Mouse (Mus musculus) E14TG2a.4 (cell line): Measurements from ENCODE around the gene Cep57.
"Not testable (repeated sequence)": the region's sequence is repeated elsewhere in the genome, so short reads cannot be mapped to it uniquely, and the experiment has no call there.

Experiments used
- H3K27me3 ChIP-seq: 2 replicates; pipeline ENCODE4 v1.6.1; 2014; ENCODE audit warnings: low read length, control low read depth; ENCODE audit not compliant: insufficient read depth
- H3K36me3 ChIP-seq: 2 replicates; pipeline ENCODE4 v1.6.1; 2014; ENCODE audit warnings: low read length, control low read depth; ENCODE audit not compliant: insufficient read depth
- H3K4me1 ChIP-seq: replicated peaks from 2 replicates; pipeline ENCODE4 v1.6.1; 2014; ENCODE audit warnings: low read depth, low read length, control low read depth
- H3K4me3 ChIP-seq: replicated peaks from 2 replicates; pipeline ENCODE4 v1.5.1; 2014; ENCODE audit warnings: mild to moderate bottlenecking, low read length
- H3K9me3 ChIP-seq: 2 replicates; pipeline ENCODE4 v1.6.1; 2014; ENCODE audit warnings: low read length, control low read depth
- CTCF ChIP-seq: conservative IDR thresholded peaks from 2 replicates; pipeline ENCODE4 v1.5.1; 2014; ENCODE audit warnings: low read length
- NANOG ChIP-seq: IDR thresholded peaks from 2 replicates; pipeline ENCODE4 v1.6.1; 2014; ENCODE audit warnings: borderline replicate concordance, low read length, mixed read lengths
- POU5F1 ChIP-seq: IDR thresholded peaks from 2 replicates; pipeline ENCODE4 v1.6.1; 2014; ENCODE audit warnings: low read length, borderline replicate concordance

Cep57 gene

DNA sequence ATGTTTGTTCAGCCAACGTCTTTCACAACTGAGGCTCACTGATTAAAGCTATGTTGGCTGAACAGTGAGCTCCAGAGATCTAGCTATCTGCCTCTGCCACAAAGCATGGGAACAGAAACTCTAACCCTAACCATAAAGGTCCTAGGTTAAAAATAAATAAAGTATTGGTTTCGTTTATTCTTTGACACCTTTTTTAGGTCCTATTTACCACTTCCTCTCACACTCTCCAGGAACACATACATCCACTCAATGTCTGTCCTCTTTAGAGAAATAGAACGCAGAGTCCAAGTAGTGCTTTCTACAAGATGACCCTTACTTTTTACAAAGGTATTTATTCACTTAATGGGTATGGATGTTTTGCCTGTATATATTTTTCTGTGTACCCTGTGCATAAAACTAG lies 6.1 kb downstream of the Cep57 start:
- Histone ChIP-seq H3K36me3 (peaks cover 88% of the 10 kb centered on the region), H3K9me3 (no peaks in the 10 kb centered on the region), H3K4me1 (peaks cover 33% of the 10 kb centered on the region), H3K27me3 (no peaks in the 10 kb centered on the region), H3K4me3 (no peak overlapping the region)
- TF ChIP-seq POU5F1 (no peak), NANOG (no peak), CTCF (no peak)

DNA sequence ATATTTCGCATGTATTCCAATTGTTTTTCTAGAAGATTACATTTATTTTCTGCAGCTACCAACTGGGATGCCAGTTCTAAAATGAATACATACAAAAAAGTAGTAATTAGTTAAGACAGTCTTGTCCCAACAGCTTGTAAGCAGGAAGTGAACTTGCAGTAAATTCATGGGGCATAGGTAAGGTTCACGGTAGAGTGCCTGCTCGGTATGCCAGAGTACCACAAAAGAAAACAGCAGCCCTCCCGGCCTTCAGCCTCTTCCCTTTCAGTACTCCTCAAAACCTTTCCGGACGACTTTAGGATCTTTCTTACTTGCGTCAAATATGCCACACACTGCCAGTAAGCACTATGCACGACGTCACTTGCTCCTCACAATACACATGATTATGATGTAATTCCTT lies 8.5 kb downstream of the Cep57 start:
- no peak for TF ChIP-seq CTCF
- TF ChIP-seq NANOG = no peak
- TF ChIP-seq POU5F1 = no peak
- no peaks in the 10 kb centered on the region for H3K27me3 ChIP-seq
- H3K4me1 ChIP-seq = peaks cover 11% of the 10 kb centered on the region
- no peak overlapping the region for H3K4me3 ChIP-seq
- H3K36me3 ChIP-seq = peaks cover 94% of the 10 kb centered on the region
- no peaks in the 10 kb centered on the region for H3K9me3 ChIP-seq

DNA sequence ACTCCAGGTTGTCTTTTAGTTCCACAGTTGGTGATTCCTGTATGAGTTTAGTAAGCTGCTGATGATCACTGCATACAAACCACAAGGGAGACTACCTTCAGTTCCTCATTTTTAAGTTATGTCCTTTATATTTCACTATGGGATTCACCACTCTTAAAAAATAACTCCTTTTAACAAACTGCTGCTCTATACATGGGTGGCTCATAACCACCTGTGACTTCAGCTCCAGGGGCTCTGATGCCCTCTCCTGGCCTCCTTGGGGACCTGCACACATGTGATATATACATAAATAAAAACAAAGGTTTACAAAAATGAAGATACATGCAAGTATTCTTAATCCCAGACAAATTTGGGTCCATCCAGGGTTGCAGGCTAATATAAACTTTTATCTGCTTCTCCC lies 17.0 kb downstream of the Cep57 start:
- H3K4me1 ChIP-seq = no peaks in the 10 kb centered on the region
- no peaks in the 10 kb centered on the region for H3K27me3 ChIP-seq
- peaks cover 98% of the 10 kb centered on the region for H3K36me3 ChIP-seq
- no peak overlapping the region for H3K4me3 ChIP-seq
- TF ChIP-seq CTCF (peak; percentile 45), POU5F1 (no peak)
- no peaks in the 10 kb centered on the region for H3K9me3 ChIP-seq

GRCm38 (mm10) chr9:13807657-13808056 lies 19.2 kb downstream of the Cep57 start:
- TF ChIP-seq CTCF (no peak), NANOG (no peak), POU5F1 (no peak)
- Histone ChIP-seq H3K4me3 (no peak overlapping the region), H3K27me3 (no peaks in the 10 kb centered on the region), H3K4me1 (no peaks in the 10 kb centered on the region), H3K9me3 (no peaks in the 10 kb centered on the region), H3K36me3 (peaks cover 97% of the 10 kb centered on the region)

DNA sequence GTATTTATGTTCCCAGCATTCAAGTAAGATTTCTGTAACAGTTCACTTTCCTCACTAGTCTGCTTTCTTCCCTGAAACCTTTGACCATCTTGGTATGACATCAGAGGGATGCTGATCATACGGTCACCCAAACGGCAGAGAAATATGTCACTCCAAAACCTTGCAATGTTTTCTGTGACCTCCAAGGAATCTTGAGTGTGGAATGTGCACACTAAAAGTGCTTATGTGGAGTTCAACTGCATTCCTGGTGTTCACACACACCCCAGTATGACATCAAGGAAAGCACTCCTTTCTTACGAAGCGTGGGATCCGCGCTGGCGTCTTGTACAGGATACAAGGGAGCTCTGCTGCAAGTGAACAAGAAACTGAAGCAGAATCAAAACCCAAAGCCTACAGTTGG lies 20.1 kb downstream of the Cep57 start:
- peaks cover 95% of the 10 kb centered on the region for H3K36me3 ChIP-seq
- no peaks in the 10 kb centered on the region for H3K4me1 ChIP-seq
- no peak for TF ChIP-seq NANOG
- no peak for TF ChIP-seq CTCF
- no peak for TF ChIP-seq POU5F1
- no peaks in the 10 kb centered on the region for H3K9me3 ChIP-seq
- no peaks in the 10 kb centered on the region for H3K27me3 ChIP-seq
- H3K4me3 ChIP-seq = no peak overlapping the region

DNA sequence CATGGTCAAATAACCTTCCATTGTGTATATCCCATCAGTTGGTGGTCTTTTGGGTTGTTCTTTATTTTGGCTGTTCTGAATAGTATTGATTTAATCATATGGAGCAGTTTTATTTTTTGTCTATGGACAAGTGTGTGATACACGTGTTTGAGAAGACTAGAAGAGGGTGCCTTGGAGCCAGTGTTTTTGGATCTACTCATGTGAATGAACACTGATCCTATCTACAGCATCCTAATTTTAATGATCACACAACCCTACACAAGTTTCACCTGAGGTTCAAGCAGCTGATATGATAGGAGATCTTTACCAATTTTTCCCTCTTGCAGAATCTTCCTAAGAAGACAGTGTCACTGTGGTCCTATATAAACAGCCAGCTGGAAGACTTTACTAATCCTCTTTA lies 22.4 kb downstream of the Cep57 start:
- no peaks in the 10 kb centered on the region for H3K27me3 ChIP-seq
- H3K36me3 ChIP-seq = peaks cover 88% of the 10 kb centered on the region
- H3K4me3 ChIP-seq = no peak overlapping the region
- no peaks in the 10 kb centered on the region for H3K4me1 ChIP-seq
- H3K9me3 ChIP-seq = no peaks in the 10 kb centered on the region
- TF ChIP-seq NANOG (no peak), CTCF (no peak), POU5F1 (no peak)

GRCm38 (mm10) chr9:13794756-13795155 lies 32.2 kb downstream of the Cep57 start:
- no peaks in the 10 kb centered on the region for H3K9me3 ChIP-seq
- no peak for TF ChIP-seq CTCF
- no peak for TF ChIP-seq POU5F1
- TF ChIP-seq NANOG = no peak
- no peak overlapping the region for H3K4me3 ChIP-seq
- no peaks in the 10 kb centered on the region for H3K27me3 ChIP-seq
- 0 out of 2 replicates have a peak, but pooled peaks cover 4% of the 10 kb centered on the region for H3K4me1 ChIP-seq
- H3K36me3 ChIP-seq = peaks cover 69% of the 10 kb centered on the region

DNA sequence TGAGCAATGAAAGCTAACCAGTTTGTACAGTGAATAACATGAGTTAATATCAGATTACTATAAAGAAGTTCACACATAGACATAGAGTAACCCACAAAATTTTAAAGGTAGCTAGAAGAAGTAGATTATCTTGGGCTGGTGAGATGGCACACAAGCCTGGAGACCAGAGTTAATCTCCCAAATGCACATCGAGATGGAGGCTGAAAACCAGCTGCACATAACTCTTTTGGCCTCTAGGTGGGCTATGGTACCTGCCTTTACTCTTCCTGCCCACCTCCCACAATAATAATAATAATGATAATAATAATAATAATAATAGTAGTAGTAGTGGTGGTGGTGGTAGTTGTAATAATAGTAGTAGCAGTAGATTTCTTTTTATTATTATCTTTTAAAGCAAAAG lies 32.6 kb downstream of the Cep57 start:
- peaks cover 69% of the 10 kb centered on the region for H3K36me3 ChIP-seq
- peak; percentile 17; the same call in 1 of the 2 replicates for TF ChIP-seq CTCF
- TF ChIP-seq NANOG = no peak
- H3K4me3 ChIP-seq = no peak overlapping the region
- 0 out of 2 replicates have a peak, but pooled peaks cover 4% of the 10 kb centered on the region for H3K4me1 ChIP-seq
- H3K27me3 ChIP-seq = no peaks in the 10 kb centered on the region
- H3K9me3 ChIP-seq = no peaks in the 10 kb centered on the region

GRCm38 (mm10) chr9:13790864-13791263 lies 36.0 kb downstream of the Cep57 start:
- not testable (repeated sequence) for H3K9me3 ChIP-seq, H3K4me3 ChIP-seq, H3K27me3 ChIP-seq, H3K4me1 ChIP-seq
- peaks cover 69% of the 10 kb centered on the region for H3K36me3 ChIP-seq
